Mouse (Mus musculus): Measurements from ENCODE around the gene Hnrnpu.

Hnrnpu gene

GRCm38 (mm10) chr1:178340213-178340612 lies 2.6 kb upstream of the Hnrnpu start:
- DNase-seq = no peak

GRCm38 (mm10) chr1:178338318-178338641 lies 683 bp upstream of the Hnrnpu start:
- DNase-seq = peak; percentile 64

- no peak for DNase-seq
Observed at GRCm38 (mm10) chr1:178336777-178337481, 668 bp downstream of the Hnrnpu start.

GRCm38 (mm10) chr1:178336289-178336775 lies 1.3 kb downstream of the Hnrnpu start:
- peak; percentile 97 for DNase-seq

- peak; percentile 17 for DNase-seq
Observed at GRCm38 (mm10) chr1:178335860-178336261, 1.7 kb downstream of the Hnrnpu start.

GRCm38 (mm10) chr1:178329946-178330345 lies 7.7 kb downstream of the Hnrnpu start:
- DNase-seq = no peak

GRCm38 (mm10) chr1:178329017-178329416 lies 8.6 kb downstream of the Hnrnpu start:
- DNase-seq = no peak

GRCm38 (mm10) chr1:178326950-178327349 lies 10.6 kb downstream of the Hnrnpu start:
- no peak for DNase-seq

- DNase-seq = no peak
Observed at GRCm38 (mm10) chr1:178326357-178326756, 11.2 kb downstream of the Hnrnpu start.

- no peak for DNase-seq
Observed at GRCm38 (mm10) chr1:178324568-178324967, 13.0 kb downstream of the Hnrnpu start.

GRCm38 (mm10) chr1:178323235-178323634 lies 14.4 kb downstream of the Hnrnpu start:
- DNase-seq = no peak

GRCm38 (mm10) chr1:178321730-178322357 lies 15.8 kb downstream of the Hnrnpu start:
- DNase-seq = no peak

- peak; percentile 32 for DNase-seq
Observed at GRCm38 (mm10) chr1:178320723-178321590, 16.6 kb downstream of the Hnrnpu start.

- peak; percentile 45 for DNase-seq
Observed at GRCm38 (mm10) chr1:178320038-178320722, 17.4 kb downstream of the Hnrnpu start.

- peak; percentile 58 for DNase-seq
Observed at GRCm38 (mm10) chr1:178319295-178320037, 18.1 kb downstream of the Hnrnpu start.

GRCm38 (mm10) chr1:178318389-178319184 lies 19.0 kb downstream of the Hnrnpu start, which contains the start of gene Cox20:
TSS of gene Cox20 (plus strand) at chr1:178319130.
- DNase-seq = peak; percentile 98

- peak; percentile 92 for DNase-seq
Observed at GRCm38 (mm10) chr1:178318002-178318388, 19.6 kb downstream of the Hnrnpu start.

GRCm38 (mm10) chr1:178317275-178318001 lies 20.2 kb downstream of the Hnrnpu start:
- peak; percentile 34 for DNase-seq

- no peak for DNase-seq
Observed at GRCm38 (mm10) chr1:178314236-178314635, 23.4 kb downstream of the Hnrnpu start.

- no peak for DNase-seq
Observed at GRCm38 (mm10) chr1:178313039-178313597, 24.5 kb downstream of the Hnrnpu start.
